Mouse (Mus musculus) embryonic fibroblast, embryonic 13.5 days (primary cell): Measurements from ENCODE around the gene Kank2. TPM values are rescaled to one million over a fixed set of nuclear protein-coding genes. Genes with fewer than 3 reads are reported as not detected.
A peak's percentile ranks its signal among the peaks of the same experiment; 100 is the strongest.

ENCODE experiments used
- H3K27ac ChIP-seq: 2 replicates; pipeline ENCODE4 v1.5.1; 2012; ENCODE audit warnings: low read length, control low read depth, inconsistent platforms; ENCODE audit not compliant: insufficient read depth
- H3K4me1 ChIP-seq: 2 replicates; pipeline ENCODE4 v1.6.1; 2011; ENCODE audit warnings: low read length; ENCODE audit not compliant: control insufficient read depth, insufficient read depth
- H3K4me3 ChIP-seq: 2 replicates; pipeline ENCODE4 v1.5.1; 2011; ENCODE audit warnings: mild to moderate bottlenecking, control low read depth, low read length; ENCODE audit not compliant: insufficient read depth
- CTCF ChIP-seq: IDR thresholded peaks from 2 replicates; pipeline ENCODE4 v1.5.1; 2011; ENCODE audit warnings: mild to moderate bottlenecking, control low read depth, low read length, moderate library complexity, borderline replicate concordance; ENCODE audit not compliant: insufficient read depth
- POLR2A ChIP-seq: IDR thresholded peaks from 2 replicates; pipeline ENCODE4 v1.6.1; 2011; ENCODE audit warnings: low read depth, mild to moderate bottlenecking, control low read depth, low read length, moderate library complexity
- polyA plus RNA-seq: library from polyadenylated mRNA; stranded (reverse); fragments of >200 nt; gene quantifications from 2 replicates; pipeline ENCODE4 v1.2.4, GENCODE M21; 2011; ENCODE audit warnings: low read depth; ENCODE audit not compliant: missing spikeins, insufficient read length

The Kank2 gene
- polyA plus RNA-seq, 1 experiment = 59.7 TPM

- TF ChIP-seq CTCF = no peak
- peak overlapping the region; percentile 92 for H3K4me3 ChIP-seq
Measured at GRCm38 (mm10) chr9:21726218-21726975, 72.1 kb downstream of the Kank2 start.

GRCm38 (mm10) chr9:21725224-21726121 lies 73.1 kb downstream of the Kank2 start:
- Histone ChIP-seq H3K27ac (no peak overlapping the region), H3K4me1 (peaks cover 14% of the 10 kb centered on the region; the same call in 1 of the 2 replicates), H3K4me3 (peak overlapping the region; percentile 92)
- TF ChIP-seq CTCF (no peak), POLR2A (no peak)

More at GRCm38 (mm10) chr9:21726218-21726975, 72.1 kb downstream of the Kank2 start:
- Histone ChIP-seq H3K27ac (no peak overlapping the region), H3K4me1 (peaks cover 12% of the 10 kb centered on the region; the same call in 1 of the 2 replicates)

- Histone ChIP-seq H3K4me1 (peaks cover 13% of the 10 kb centered on the region; the same call in 1 of the 2 replicates), H3K4me3 (peak overlapping the region; percentile 92), H3K27ac (peak overlapping the region; percentile 82)
- TF ChIP-seq CTCF = no peak
- peak; percentile 93 for TF ChIP-seq POLR2A
Measured at GRCm38 (mm10) chr9:21724147-21724536, 74.4 kb downstream of the Kank2 start.

GRCm38 (mm10) chr9:21723377-21724146 lies 75.0 kb downstream of the Kank2 start, which contains the start of gene Ldlr:
Gene Ldlr (plus strand): TSS chr9:21723483.
- Histone ChIP-seq H3K4me1 (peaks cover 7% of the 10 kb centered on the region; the same call in 1 of the 2 replicates), H3K27ac (peak within 1 kb of the TSS; percentile 82), H3K4me3 (peak within 1 kb of the TSS; percentile 92)
- TF ChIP-seq CTCF = no peak
- TF ChIP-seq POLR2A = peak; percentile 93

- H3K4me1 ChIP-seq = 0 out of 2 replicates have a peak, but pooled peaks cover 6% of the 10 kb centered on the region
- TF ChIP-seq POLR2A (no peak), CTCF (no peak)
- H3K4me3 ChIP-seq = no peak overlapping the region
- H3K27ac ChIP-seq = no peak overlapping the region
Measured at GRCm38 (mm10) chr9:21721036-21721435, 77.5 kb downstream of the Kank2 start.

GRCm38 (mm10) chr9:21717015-21717414 lies 81.5 kb downstream of the Kank2 start:
- Histone ChIP-seq H3K4me1 (0 out of 2 replicates have a peak, but pooled peaks cover 4% of the 10 kb centered on the region), H3K27ac (no peak overlapping the region), H3K4me3 (no peak overlapping the region)
- TF ChIP-seq POLR2A (no peak), CTCF (no peak)

Other genes with a start within 250 kb of the Kank2 start
- gene Timm29, start 206.0 kb downstream of the Kank2 start, polyA plus RNA-seq = 29.1 and 31.6 TPM in 2 replicates
- 7.2 and 7.4 TPM in 2 replicates for gene Yipf2, start 205.9 kb downstream of the Kank2 start, polyA plus RNA-seq
- 73.5 and 81.7 TPM in 2 replicates for gene Smarca4, start 182.6 kb downstream of the Kank2 start, polyA plus RNA-seq
- gene Ldlr, start 75.3 kb downstream of the Kank2 start, polyA plus RNA-seq = 54.6 and 74.3 TPM in 2 replicates
- gene Spc24, start 38.4 kb downstream of the Kank2 start, polyA plus RNA-seq = 14.2 and 21.2 TPM in 2 replicates
- gene Angptl8, start 36.8 kb upstream of the Kank2 start, polyA plus RNA-seq = not detected in 2 replicates
- gene Dock6, start 53.9 kb upstream of the Kank2 start, polyA plus RNA-seq = 15.9 and 18.6 TPM in 2 replicates
- gene Rab3d, start 119.4 kb upstream of the Kank2 start, polyA plus RNA-seq = 6.7 and 13.5 TPM in 2 replicates
- 5.6 and 6.2 TPM in 2 replicates for gene Ccdc159, start 128.7 kb upstream of the Kank2 start, polyA plus RNA-seq
- gene Tmem205, start 128.8 kb upstream of the Kank2 start, polyA plus RNA-seq = 21.0 and 25.4 TPM in 2 replicates
- 13.1 and 14.9 TPM in 2 replicates for gene Plppr2, start 138.3 kb upstream of the Kank2 start, polyA plus RNA-seq
- 5.7 and 6.9 TPM in 2 replicates for gene Swsap1, start 157.0 kb upstream of the Kank2 start, polyA plus RNA-seq
- gene Epor, start 164.8 kb upstream of the Kank2 start, polyA plus RNA-seq = not detected in 2 replicates
- 1.2 and 2.4 TPM in 2 replicates for gene Rgl3, start 190.7 kb upstream of the Kank2 start, polyA plus RNA-seq
- 0.32 TPM in 1 of 2 replicates, not detected in the other for gene Ccdc151, start 203.9 kb upstream of the Kank2 start, polyA plus RNA-seq
- 144 and 153 TPM in 2 replicates for gene Prkcsh, start 204.1 kb upstream of the Kank2 start, polyA plus RNA-seq